Mouse (Mus musculus): ENCODE data around the gene Phrf1.

Gene Phrf1

DNA sequence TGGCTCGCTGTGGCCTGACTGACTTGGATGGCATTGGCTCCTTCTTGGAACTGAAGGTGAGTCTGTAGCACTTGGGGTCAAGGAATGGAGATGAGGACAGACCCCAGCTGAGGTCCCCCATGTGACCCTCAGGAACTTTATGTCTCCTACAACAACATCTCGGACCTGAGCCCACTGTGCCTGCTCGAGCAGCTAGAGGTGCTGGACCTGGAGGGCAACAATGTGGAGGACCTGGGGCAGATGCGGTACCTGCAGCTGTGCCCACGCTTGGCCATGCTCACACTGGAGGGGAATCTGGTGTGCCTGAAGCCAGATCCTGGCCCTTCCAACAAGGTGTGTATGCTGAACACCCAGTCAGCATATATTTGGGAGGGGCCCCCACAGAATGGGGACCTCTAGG lies 23.1 kb upstream of the Phrf1 start:
- TF ChIP-seq GATA4 (IDR thresholded peaks at IDR 0.05; ENCODE audit: insufficient replicate concordance, low read length), result no peak

DNA sequence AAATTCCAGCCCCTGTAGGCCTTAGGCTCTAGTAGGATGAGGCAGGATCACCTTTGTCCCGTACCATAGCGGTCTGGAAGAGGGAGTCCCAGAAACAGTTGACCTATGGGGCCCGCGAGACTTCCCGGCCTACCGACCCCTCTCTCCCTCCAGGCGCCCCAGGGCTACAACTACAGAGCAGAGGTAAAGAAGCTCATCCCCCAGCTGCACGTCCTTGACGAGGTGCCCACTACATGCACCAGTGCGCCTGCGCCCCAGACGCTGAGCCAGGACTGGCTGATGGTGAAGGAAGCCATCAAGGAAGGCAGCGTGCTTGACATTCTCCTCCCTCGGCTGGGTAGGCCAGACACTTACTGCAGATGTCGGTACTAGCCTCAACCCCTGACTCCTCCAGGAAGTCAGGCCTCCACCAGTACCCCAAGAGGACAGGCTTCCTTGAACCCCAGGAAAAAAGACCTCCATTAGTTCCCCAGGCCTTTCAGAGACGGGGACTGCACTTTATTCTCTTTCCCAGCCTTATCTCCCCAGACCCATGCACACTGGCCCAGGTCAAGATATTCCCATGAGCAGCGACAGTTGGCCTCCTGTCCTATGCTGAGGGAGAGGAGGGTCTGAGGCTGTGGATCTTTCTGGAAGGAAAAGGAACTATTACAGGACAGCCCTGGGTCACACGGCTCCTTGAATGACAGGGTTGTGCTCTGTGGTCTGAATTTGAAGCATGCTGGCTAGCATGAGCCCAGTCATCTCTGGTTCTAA lies 22.2 kb upstream of the Phrf1 start:
- TF ChIP-seq GATA4 (IDR thresholded peaks at IDR 0.05; ENCODE audit: insufficient replicate concordance, low read length), result no peak

DNA sequence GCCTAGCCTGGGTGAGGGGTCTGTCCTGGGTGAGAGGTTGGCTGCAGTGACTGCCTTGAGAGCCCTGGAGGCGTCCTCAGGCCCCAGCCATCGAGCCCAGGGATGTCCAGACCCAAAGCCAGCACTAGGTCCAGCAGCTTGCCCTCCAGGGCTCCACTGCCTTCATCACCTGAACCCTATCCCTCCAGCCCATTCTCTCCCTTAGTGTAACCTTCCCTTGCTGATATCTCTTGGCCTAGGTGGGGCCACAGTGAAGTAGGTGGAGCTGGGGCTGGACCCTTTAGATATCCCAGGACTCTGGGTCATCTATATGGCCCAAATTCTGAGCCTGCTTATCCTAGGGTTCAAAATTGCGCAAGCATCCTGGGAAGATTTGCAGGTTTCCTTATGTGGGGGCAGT lies 19.1 kb upstream of the Phrf1 start:
- TF ChIP-seq GATA4 (IDR thresholded peaks at IDR 0.05; ENCODE audit: insufficient replicate concordance, low read length), result no peak

DNA sequence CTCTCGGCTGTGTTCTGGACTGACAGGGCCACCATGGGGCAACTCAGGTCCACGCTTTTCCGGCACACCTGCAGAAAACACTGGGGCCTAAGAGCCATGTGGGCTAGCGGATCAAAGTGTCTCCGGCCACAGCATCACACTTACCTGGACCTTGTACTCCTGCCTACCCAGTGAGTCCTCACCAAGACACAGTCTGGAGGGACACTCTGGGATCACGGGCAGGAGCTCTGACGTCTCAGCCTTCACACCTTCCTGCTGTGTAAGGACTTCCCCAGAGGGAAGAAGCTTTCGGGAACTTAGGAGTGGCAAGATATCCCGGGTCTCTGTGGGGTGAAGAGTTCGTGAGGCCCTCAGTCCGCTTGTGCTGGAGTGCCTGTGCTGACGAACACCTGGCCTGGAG lies 18.4 kb upstream of the Phrf1 start:
- no peak for TF ChIP-seq GATA4 (IDR thresholded peaks at IDR 0.05; ENCODE audit: insufficient replicate concordance, low read length)

DNA sequence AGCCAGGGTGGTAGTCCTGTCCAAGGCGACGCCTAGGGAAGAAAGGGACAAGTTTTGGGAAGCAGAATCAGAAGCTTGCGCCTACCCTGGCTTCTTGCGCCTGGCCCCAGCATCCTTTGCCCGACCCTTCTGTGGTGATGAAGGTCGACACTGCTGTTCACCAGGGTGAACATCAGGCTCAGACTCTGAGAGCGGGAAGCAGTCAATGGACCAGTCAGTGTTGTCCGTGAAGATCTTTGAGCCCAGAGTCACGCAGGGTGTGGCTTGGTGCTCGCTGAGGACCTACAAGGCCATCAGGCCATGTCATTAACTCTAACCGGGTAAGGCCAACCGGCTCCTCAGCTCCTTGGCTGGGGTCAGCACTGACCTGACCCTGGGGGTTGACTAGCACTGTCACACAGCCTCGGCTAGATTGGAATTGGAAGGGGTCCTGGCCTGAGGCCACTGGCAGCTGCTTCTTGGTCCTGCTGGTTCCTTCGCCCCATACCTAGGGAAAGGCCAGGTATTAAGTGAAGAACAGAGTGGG lies 17.9 kb upstream of the Phrf1 start:
- TF ChIP-seq GATA4 (IDR thresholded peaks at IDR 0.05; ENCODE audit: insufficient replicate concordance, low read length), result no peak

DNA sequence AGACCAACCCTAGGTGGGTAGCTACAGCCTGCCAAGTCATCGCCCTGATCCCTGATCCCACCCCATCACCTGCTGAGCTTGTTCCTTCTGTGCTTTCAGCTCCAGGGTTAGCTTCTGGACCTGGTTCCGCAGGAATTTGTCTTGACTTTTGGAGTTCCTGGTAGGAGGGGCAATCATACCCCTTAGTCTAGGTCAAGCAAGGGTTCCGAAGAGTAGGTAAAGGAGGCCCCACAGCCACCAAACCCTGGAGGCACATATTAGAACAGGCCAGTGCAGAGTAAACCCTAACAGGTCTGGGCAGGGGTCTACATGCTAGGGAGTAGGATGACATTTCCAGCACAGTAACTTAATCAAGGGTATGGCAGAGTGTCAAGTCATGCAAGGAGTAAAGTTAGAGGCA lies 15.5 kb upstream of the Phrf1 start:
- TF ChIP-seq GATA4 (IDR thresholded peaks at IDR 0.05; ENCODE audit: insufficient replicate concordance, low read length), result no peak

DNA sequence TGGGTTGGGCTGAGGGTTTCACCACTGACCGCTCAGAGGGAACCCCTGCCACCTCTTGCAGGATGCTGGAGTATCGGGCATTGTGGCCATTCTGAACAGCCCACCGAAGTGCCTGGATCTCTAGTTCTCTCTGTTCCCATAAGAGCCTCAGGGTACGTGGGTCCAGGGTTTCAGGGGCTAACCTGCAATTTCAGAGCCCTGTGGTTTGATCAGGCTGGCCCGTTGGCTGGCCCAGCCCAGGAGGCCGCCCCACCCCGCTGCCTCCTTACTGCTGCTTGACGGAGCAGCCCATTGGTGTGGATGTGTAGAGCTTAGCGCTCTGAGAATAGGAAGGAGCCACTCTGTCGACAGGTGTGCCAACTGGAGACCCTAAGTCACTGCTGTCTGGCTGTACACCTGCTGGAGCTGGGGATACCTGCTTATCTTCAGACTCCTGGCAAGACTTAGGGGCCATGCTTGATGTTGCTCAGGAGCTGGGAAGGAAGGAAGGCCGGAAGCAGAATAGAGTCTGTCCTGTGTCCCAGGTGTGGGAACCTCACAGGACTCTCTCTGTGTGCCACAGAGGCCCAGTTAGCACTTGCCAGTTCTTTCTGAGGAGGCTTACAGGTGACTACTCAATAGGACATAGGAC lies 14.9 kb upstream of the Phrf1 start, which contains the start of gene Lmntd2:
Gene Lmntd2 (minus strand): TSS at position 476 of the 631 bp plus-strand sequence.
- no peak for TF ChIP-seq GATA4 (IDR thresholded peaks at IDR 0.05; ENCODE audit: insufficient replicate concordance, low read length)

DNA sequence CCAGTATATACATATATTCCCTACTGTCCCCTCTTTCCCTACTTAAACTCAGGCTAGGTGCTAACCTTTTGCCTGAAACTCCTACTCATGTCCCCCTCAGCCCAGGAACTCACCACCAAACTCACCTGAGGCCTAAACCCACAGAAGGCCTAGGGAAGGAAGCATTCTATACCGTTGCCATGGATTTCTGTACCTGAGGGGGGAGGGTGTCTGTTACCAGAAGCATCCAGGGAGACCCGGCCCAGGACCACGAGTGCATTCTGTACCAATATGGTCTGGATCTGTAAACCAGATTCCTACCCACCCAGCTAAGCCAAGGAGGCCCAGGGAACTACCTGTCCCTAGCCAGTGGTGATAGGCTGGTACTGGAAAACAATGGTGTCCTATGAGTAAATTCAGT lies 14.3 kb upstream of the Phrf1 start:
- TF ChIP-seq GATA4 (IDR thresholded peaks at IDR 0.05; ENCODE audit: insufficient replicate concordance, low read length), result no peak

DNA sequence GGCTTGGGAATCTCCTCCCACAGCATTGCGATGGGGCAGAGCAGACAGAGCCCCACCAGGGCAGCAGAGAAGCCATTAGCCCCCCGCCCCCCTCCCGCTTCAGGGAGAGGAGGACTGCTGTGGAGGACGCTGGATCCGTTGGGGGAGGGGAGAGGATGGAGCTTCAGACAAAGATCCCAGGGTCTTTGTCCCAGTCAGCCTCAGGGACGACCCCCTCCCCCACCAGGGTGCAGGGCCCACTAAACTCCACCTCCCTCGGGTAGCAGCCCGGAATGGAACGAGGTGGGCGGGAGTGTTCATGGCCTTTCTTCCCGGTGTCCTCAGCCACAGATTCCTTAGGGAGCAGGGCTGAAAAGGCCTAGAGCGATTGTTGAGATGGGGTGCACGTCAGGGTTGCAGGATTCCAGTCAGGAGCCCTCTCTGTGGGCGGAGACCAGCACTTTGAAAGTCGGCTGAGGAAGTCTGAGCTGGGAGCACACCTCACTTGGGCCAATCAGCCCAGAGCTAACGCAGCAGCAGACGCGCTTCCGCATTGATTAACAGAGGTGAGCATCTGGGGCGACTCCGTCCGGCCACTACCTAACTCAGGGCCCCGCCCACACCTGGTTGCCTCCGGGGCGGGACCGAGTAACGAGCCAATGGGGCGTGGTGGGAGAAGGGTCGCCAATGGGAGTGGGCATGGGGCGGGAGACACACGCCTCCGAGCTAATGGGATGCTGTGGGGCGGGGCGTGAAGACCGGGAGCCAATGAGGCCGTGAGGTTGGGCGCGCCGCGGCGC lies 13.3 kb upstream of the Phrf1 start, which contains the start of gene Rassf7:
Gene Rassf7 (plus strand): TSS at position 760 of the 779 bp plus-strand sequence.
- TF ChIP-seq GATA4 (IDR thresholded peaks at IDR 0.05; ENCODE audit: insufficient replicate concordance, low read length), result no peak

DNA sequence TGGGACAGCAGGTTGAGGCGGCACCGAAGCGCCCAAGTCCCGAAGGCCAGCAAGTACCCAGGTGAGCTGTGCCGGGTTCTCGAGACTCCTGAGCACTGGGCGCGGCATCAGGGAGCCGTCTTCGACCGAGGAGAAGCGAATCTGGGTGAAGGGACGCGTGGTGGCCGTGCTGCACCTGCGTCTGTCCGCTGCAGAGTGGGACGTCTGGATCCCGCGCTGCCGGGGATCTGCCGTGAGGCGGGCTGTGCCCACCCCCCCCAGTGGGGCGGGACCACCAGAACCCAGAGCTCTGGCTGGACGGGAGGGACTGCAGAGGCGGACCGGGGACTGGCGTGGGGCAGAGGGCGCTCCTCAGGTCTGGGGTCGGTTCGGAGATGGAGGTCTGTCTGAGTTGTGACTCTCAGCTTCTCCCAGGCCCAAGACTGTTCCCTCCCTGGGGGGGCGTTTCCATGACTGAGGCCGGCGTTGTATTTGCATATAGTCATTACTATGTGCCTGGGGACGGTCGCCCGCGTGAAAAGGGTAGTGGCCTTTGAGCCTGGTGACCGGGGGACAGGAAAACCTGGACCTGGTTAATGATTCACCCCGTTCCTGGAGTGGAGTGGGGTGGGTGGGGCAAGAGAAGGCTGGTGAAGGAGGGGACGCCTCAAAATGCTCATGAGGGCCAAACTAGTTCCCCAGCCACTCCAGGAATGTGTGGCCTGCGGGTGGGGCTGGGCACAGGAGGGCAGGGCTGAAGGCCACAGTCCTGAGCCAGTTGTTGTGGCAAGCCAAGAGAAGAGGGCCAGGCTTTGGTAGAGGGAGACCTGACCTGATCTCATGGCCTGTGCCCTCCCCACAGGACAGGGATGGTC lies 12.5 kb upstream of the Phrf1 start:
- no peak for TF ChIP-seq GATA4 (IDR thresholded peaks at IDR 0.05; ENCODE audit: insufficient replicate concordance, low read length)

DNA sequence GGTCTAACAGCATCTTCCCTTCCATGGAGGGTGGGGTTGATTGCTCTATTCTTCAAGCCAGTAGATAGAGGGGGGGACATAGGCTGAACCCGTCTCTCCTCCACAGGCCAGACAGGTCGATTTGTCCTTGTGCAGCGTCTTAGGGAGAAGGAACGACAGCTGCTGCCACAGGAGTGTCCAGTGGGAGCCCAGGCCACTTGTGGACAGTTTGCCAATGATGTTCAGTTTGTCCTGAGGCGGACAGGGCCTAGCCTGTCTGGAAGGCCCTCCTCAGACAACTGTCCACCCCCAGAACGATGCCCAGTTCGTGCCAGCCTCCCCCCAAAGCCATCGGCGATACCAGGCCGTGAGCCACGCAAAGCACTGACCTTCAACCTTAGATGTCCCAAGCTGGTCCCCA lies 11.7 kb upstream of the Phrf1 start:
- TF ChIP-seq GATA4 (IDR thresholded peaks at IDR 0.05; ENCODE audit: insufficient replicate concordance, low read length), result no peak

DNA sequence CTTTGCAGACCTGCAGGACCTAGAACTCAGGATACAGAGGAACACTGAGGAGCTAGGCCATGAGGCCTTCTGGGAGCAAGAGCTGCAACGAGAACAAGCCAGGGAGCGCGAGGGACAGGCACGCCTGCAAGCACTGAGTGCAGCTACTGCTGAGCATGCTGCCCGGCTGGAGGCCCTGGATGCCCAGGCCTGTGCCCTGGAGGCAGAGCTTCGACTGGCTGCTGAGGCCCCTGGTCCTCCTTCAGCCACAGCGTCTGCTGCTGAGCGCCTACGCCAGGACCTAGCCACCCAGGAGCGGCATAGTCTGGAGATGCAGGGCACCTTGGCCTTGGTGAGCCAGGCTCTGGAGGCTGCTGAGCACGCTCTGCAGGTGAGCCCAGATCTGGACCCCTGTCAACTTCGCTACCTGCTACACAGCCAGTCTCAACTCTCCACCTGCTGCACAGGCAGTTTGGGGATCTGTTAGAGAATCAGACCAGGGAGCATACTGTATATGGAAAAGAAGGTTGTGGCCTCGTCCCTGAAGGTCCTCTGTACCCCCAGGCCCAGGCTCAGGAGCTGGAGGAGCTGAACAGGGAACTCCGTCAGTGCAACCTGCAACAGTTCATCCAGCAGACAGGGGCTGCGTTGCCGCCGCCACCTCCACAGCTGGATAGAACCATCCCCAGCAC lies 11.1 kb upstream of the Phrf1 start:
- no peak for TF ChIP-seq GATA4 (IDR thresholded peaks at IDR 0.05; ENCODE audit: insufficient replicate concordance, low read length)

DNA sequence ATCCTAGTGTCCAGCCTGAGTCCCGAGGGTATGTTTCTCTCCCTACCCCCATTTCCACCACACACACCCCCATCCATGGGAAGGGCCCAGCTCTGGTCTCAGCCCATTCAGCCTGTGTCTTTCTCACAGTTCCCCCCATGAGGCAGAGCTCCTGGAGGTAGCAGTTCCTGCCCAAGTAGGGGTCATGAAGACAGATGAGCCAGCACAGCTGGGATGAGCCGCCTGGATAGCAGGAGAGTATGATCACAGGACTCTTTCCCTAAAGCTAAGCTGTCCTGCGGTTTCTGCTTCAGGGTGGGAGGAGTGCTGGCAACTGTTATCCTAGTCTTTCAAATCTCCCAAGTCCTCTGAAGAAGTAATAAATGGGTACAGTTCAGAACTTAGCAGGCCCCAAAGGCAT lies 10.4 kb upstream of the Phrf1 start:
- TF ChIP-seq GATA4 (IDR thresholded peaks at IDR 0.05; ENCODE audit: insufficient replicate concordance, low read length), result no peak

DNA sequence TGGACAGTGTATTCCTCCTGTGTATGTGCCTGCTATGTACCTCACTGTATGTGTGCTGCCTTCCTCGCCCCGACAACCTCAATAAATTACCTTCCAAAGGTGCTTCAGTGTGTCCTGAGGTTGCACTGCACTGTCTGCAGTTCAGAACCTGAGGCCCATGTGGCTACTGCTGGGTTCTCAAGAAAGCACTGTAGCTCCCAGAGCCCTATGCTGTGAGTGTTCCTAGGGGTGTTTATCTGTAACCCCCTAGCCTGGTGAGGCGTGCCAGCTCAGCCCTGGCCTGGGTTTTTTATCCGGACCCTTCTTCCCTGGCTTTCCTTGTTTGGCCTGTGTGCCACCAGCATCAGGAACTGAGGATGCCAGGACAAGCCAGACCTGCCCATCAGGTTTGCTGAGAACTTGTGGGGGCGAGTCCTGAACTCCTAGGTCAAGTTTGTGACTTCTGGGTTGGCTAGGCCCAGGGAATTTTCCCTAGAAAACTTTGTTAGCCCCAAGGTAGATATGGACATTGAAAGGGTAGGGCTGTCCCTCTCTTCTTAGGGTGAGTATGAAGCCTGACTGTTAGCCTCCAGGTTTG lies 9.9 kb upstream of the Phrf1 start:
- no peak for TF ChIP-seq GATA4 (IDR thresholded peaks at IDR 0.05; ENCODE audit: insufficient replicate concordance, low read length)
